Mouse (Mus musculus): Measurements from ENCODE around the gene Ifit1bl1.

GRCm38 (mm10) chr19:34562556-34562955 is 39.2 kb downstream of the Ifit1bl1 start:
- TF ChIP-seq POLR2A (IDR thresholded peaks at IDR 0.05; ENCODE audit: low read depth, low read length) (no peak), CTCF (IDR thresholded peaks at IDR 0.05; ENCODE audit: borderline replicate concordance, insufficient read depth, low read length) (no peak)

Data from embryonic fibroblast, embryonic 13.5 days (primary cell).